Mouse (Mus musculus) right cerebral cortex, adult 2 months (tissue): ENCODE results near the gene Sept1.
A peak's percentile ranks its signal among the peaks of the same experiment; 100 is the strongest.

ENCODE experiments used
- DNase-seq, 2 experiments: peaks; one replicate each; pipeline ENCODE4 v3.0.0; 2021 to 2022; ENCODE audit warnings: low spot score in 2 of 2

Sept1 gene

DNA sequence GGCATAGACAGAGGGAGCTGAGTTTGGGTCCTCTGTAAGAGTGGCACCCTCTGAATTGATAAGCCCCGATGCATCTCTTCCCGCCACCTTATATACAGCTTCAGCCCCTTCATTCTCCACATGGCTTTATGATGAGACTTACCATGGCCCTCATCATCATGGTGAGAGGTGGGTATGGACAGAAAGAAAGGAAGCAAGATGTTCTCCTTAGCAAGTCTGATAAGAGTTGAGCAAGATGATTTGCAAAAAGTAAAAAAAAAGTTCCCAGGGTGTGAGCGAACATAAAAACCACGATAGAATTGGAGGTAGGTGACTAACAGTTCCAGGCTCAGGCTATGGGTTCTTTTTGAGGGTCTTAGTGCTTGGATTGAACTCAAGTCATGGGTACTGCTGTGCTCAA, 14.3 kb downstream of the Sept1 start:
- no peak for DNase-seq

DNA sequence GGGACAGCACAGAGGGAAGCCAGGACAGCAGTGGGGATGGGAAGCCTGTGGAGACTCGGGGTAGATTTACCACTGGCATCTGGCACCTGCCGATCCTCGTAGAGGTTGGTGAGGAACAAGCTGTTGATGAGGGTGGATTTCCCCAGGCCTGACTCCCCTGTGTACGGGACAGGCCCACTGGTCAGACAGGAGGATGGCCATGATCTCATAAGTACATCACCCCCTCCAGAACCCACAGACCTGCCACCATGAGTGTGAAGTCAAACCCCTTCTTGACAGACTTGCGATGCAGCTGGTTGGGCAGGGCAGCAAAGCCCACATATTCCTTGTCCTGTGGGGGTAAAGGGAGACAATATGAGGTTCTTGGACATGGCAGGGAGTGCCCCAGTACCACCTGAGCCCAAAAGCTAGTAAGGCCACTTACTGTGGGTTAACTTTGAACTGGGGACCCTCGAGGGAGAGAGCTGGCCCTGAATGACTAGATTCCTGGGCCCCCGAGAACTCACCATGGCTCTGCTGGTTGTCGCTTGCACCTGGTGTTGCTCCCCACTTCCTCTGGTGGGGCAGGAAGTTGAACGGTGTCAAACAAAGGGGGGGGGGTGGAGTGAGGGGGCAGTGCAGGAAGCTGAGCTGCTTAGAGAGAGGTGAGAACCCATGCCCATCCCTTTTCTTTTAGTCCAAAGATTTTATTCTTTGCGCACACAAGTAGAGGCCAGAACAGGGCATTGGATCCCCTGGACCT, 14.9 kb downstream of the Sept1 start:
- DNase-seq, result no peak

DNA sequence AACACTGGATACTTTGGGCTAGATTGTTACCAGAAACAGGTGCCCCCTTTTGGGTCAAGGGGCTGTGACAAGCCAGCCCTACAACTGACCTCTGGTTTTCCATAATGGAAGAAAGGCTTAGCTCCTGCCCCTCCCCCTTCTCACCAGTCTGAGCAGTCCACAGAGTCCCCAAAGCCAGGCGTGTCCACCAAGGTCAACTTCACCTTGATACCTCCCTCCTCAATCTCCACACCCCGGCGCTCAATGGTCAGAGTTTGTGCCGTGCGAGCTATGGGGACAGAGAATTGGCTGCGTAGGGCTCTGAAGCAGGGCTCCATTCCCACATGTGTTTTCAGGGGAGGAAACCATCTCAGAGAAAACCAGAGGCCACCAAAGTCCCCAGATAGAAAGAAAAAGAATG, 15.5 kb downstream of the Sept1 start:
- no peak for DNase-seq

DNA sequence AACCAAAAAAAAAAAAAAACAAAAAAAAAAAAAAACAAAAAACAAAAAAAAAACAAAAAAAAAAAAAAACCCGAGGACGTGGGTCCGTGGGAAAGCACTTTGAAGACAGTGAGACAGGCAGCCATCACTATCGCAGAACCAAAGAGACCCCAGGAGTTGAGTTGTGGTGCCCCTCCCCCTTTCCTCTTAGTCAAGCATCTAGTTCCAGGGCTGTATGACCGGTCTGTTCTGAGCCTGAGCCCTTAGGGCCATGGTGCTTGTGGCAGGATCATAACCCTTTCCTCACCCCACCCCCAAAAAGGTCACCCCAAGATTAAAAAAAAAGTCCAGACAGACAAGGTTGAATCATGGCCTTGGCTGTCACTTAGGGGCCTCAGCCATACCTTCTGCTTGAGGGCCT, 16.6 kb downstream of the Sept1 start:
- DNase-seq, result no peak

DNA sequence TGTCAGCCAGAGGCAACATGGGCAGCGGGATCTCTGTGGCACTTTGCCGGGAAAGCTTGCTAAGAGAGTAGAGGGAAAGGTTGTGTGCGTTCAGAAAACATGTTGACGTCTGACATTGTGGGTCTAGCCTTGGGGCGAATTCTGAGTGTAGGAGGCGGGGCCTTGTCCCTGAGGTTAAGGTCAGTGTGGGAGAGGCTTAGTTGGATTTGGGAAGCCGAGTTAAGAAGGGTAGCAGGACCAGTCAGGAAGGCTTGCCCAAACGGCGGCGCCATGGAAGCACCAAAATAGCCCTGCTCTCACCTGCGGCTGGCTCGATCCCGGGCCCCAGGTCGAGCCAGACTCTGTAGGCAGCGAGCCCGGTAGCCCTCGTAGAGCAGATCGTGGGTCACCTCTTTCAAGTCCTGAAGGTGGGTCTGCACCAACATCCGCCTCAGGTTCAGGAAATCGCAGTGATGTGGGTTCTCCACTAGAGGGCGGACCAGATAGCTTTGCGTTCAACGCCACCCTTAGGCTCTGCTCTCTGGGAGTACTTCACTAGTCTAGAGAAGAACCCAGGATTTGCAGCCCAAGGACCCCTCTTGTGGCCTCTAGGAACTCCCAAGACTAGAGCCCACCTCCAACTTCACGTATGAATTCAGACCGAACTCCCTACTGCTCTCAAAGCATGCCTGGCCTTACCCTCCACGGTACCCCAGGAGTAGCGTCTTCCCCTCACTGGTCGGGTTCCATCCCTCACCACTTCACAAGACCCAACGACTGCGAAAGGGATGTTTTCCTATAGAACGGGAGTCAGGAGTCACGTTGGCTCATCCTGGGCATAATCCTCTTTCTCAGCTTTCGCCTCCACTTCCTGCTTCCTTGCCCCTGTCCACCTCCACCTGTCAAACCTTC, 17.7 kb downstream of the Sept1 start:
- DNase-seq, result peak; percentile 47 to 57

DNA sequence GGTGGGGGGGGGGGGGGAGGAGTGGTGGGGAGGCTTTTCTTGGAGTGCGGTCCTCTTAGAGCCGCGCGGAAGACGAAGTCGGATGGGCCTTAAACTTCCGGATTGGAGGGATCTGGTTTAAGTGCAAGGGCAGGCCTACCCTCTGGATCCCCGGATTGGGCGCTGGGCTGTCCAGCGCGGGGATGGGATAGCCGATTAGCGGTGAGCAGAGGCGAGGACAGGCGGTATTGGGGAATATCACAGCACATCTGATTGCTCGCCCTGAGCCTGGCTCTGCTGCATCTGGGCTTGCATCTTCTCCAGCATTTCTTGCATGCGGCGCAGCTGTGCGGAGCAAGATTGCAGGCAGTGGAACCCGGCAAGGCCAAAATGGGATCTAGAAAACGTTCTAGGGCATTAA, 18.4 kb downstream of the Sept1 start:
- DNase-seq, result no peak

DNA sequence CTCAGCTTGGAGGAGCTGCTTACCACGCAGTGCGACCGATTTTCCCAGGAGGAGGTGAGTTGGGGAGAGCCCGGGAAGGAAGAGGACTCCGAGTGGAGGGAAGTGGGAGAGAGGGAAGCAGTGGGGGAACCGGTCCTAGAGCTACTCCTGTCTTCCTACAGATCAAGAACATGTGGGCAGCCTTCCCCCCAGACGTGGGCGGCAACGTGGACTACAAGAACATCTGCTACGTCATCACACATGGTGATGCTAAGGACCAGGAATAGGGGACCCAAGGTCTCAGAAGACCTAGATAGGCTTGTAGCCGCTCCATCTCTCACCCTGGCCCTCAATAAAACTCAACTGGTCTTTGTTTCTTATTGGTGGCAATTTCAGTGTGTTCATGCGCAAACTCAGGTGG, 19.0 kb downstream of the Sept1 start:
- DNase-seq, result no peak

DNA sequence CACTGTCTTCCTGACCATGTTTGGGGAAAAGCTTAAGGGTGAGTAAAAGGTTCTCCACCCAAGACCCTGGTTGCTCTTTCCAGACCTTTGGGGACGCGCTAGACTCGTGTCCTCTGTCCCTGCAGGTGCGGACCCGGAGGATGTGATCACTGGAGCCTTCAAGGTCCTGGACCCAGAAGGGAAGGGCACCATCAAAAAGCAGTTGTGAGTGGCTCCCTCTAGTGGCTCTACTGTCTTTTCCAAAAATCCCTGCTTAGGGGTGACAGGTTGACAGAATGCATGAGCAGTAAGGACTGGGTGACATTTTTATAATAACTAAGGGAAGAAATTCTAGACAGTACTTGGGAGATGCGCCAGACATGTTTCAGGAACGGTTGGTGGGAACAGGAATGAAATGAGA, 19.4 kb downstream of the Sept1 start:
- DNase-seq, result no peak

DNA sequence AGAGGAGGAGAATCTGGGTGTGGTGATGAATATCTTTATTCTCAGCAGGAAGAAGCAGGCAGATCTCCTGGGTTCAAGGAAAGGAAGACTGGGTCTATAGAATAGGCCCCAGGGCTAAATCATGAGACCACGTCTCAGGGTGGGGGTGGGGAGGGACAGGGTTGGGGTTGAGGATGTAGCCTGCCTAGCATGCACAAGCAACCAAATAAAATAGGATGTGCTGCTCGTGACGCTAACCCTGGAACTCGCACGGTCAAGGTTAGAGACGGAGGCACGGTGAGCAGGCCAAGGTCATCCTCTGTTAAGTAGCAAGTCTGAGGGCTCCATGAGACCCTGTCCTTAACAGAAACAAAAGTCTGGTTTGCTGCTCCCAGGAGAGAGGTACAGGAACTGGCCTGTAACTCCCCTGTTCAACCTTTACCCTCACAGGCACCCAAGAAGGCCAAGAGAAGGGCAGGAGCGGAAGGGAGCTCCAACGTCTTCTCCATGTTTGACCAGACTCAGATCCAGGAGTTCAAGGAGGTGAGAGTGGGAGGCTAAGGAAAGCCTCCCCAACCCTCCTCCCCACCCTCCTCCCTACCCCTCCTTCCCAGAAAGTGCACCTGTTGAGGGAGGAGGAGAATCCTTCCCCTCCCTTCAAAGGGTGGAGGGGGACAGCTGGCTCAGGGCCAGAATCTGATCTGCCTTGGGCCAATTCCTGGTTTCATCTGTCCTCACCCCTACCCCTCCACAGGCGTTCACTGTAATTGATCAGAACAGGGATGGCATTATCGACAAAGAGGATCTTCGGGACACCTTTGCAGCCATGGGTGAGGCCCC, 20.3 kb downstream of the Sept1 start:
- no peak for DNase-seq

DNA sequence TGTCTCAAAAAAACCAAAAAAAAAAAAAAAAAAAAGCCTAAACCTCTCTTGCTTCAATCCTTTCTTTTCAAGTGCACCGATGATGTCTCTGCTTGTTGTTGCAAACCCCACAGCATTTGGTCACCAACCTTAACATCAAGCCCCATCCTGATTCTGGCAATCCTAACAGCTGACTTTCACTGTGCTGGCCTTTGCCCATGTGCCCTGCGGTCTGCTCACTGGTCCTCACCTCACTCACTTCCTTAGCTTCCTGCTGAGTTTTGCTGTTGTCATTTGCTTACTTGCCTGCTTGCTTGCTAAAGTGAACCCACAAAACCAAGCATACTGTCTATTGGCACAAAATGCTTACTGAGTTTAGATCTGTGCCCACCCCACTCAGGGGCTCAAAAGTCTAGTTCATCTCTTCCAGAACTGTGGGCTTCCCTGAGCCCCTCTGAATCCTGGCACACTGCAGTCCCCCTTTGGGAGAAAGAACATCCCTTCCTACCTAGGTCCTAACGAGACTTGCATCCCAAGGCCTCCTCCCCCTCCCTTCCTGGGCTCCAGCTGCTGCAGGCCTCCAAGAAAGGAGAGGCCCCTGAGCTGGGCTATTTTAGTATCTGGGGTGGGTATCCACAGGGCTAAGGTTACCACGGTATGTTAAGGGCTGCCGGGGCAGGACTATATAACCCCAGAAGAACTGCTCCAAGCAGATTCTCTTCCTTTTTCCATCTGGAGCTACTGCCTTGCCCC, 21.8 kb downstream of the Sept1 start:
- no peak for DNase-seq

DNA sequence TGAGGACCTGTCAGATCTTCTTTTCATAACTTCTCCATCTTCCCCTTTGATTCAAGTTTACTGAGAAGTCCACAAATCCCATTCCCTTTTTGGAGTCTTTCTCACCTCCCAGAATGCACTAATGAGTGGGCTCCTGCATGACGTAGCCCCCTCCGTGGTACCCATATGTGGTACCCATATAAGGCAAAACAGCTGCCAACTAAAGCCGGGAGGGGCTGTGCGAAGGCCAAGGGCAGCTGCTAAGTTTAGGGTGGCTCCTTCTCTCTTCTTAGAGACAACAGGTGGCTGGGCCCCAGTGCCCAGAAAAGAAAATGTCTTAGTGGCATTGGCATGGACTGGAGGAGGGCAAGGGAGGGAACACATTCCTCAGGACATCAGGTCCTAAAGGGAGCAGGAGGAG, 22.7 kb downstream of the Sept1 start:
- no peak for DNase-seq

DNA sequence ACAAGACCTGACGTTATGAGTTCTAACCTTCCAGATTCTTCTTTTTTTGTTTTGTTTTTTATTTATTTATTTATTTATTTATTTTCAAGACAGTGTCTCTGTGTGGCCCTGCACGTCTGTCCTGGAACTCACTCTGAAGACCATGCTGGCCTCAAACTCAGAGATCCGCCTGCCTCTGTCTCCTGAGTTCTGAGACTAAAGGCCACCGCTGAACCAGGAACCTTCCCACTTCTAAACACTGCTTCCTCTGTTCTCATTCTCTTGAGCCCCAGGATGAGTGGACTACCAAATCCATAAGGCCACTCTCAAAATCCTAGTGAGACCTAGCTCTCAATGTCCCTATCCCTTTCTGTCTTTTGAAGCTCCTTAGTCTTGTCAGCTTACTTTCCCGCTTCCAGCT, 23.1 kb downstream of the Sept1 start:
- DNase-seq, result no peak

DNA sequence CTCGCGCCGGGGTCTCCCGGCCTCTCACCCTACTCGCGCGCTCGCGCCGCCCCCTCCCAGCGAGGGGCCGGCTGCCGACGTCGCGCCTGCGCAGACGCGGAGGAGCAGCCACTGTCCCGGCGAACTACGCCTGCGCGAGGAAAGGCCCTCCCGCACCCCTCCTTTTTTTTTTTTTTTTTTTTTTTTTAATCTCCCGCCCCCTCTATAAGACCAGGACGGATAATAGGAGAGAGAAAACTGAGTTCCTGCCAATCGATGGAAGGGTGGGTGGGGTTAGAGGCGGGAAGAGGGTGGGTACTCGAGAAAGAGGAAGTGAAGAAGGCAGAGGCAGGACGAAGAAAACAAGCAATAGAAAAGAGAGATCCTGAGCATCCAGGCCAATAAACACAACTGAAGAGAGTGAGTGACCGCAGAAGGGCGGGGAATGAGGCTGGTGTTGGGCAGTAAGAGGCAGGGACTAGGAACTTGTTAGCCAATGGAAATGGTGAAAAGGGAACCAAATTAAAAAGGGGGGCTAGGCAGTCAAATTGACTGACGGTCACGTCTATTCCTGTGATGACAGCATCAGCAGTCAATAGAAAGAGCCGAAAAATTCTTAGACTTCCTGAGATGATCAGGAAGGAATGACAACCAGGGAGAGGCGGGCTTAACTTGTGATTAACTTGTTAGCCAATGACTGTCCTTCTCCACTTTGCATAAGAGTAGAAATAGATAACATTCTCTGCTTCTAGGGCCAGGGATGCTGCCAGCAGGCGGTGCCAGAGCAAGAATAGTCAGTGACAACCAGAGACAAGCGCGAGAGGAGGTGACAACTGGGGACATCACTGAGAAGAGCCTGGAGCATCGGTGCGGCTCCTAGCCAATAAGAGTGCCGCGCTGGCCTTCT, 24.1 kb downstream of the Sept1 start, which contains the start of gene Mylpf:
TSS of gene Mylpf (plus strand) at position 338 of the 886 bp plus-strand sequence.
- peak; percentile 92 to 95 for DNase-seq

DNA sequence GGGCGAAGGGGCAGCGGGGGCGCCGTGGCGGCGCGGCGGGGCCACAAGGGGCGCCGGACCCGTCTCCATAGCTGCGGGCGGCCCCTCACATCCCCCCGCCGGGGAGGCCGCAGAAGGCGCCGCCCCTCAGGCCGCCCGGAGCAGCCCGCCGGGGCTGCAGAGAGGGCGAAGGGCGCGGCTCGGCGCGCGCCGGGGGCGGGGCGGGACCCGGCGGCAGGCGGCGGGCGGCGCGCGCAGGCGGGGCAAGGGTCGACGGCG, 24.7 kb downstream of the Sept1 start, which contains the start of gene Tbc1d10b:
TSS of gene Tbc1d10b (minus strand) at position 174 of the 258 bp plus-strand sequence.
- DNase-seq, result peak in 1 of 2 experiments; percentile 37

DNA sequence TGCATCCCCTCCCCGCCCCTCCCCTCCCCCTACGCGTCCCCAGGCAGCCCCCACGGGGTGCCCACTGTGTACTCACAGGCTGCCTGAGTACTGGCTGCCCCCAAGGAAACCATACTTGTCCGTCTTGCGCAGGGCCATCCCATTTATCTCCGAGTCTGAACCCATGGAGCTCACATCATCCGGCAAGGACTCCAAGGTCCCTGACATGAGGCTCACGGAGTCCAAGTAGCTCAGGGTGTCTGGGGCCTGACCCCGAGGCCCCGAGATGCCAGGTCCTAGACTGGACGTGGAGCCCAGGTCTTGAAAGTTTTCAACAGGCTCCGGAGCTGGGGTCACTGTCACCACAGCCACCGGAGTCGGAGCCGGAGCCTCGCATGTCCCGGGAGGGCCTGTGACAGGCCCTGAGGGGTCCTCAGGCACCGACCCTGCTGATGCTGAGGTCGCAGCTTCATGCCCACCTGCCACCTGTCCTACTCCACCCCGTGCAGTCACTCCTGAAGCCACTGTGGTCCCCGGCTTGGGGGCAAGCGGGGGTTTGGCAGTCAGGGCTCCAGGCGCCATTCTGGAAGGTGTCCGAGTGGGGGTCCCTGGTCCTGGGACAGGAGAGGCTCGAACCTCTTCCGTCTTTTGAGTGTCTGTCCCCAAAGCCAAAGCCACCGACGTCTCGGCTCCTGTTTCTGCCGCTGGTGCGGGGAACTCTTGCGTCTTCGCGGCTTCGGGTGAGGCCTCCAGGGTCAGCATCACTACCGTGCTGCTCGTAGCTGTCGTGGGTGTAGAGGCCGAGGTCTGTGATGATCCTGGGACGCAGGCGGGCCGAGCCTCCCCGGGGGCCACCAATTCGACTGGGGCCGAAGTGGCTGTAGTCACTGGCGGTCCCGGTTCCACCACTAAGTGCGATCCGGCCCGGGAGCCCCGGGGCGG, 25.3 kb downstream of the Sept1 start:
- DNase-seq, result no peak

DNA sequence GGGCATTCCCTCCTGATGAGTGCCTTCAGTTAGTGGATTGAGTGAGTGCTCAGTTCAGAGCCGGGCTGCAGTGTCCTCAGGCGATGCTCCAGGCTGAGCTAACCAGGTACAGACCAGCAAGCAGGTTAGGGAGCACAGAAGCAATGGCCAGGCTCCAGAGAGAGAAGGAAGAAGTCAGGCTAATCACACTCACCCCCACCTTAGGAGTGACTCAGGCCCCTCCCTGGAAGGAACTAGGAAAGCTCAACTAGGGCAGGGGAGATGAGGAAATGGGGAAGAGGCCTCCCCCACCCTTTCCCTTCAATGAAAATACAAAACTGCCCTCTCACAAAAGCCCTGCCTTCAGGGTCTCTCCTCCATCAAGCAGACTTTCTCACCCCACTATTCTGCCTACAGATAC, 26.3 kb downstream of the Sept1 start:
- no peak for DNase-seq

DNA sequence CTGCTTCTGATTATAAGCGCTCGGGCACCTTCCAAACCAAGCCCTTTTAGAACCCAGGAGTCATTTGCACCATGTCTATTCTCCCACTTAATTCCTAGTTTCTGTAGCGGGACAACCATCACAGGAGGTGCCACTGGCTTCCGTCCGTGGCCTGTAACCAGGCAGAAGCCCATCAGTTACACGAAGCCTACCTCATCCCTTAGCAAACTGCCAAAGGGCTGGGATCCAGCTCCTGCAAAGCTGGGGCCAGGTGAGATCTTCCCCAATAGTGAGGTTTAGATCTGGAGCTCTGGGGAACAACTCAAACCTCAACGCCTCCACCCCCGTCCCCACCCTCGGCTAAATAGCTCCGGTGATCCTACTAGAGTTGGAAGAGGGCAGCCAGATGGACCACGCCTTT, 36.4 kb downstream of the Sept1 start:
- no peak for DNase-seq

DNA sequence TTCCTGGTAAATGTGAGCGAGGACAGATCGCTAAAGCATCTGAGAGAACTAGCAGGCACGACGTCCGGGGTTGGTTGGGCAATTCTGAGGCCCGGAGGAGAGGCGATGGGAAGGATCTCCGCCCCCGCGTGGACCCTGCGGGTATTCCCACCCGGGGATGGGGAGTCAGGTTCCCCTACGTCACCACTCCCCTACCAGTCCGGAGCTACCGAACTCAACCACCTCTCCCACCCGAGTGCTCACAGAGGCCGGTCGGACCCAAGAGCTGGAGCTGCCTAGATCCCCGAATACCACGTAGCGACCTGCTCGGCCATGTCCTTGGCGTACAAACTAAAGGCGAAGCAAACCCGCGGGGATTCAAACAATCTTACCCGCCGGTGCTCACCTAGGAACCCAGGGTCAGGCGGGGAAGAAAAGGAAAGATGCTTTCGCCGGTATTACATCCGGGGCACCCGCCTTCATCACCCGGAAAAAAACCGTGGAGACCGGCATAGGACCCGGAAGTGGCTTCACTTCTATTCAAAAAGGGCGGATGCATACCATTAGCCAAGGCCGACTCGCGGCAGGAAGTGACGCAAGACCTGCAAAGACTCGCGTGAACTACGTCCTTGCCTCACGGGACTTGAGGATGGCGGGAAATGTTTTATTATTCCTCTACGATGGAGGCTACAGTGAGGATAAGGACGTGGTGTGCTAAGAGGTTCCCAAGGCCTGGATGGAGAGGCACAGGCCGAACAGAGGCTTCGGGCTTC, 37.2 kb downstream of the Sept1 start, which contains the start of gene Cd2bp2:
TSS of gene Cd2bp2 (minus strand) at position 507 of the 752 bp plus-strand sequence.
- peak; percentile 97 to 98 for DNase-seq

DNA sequence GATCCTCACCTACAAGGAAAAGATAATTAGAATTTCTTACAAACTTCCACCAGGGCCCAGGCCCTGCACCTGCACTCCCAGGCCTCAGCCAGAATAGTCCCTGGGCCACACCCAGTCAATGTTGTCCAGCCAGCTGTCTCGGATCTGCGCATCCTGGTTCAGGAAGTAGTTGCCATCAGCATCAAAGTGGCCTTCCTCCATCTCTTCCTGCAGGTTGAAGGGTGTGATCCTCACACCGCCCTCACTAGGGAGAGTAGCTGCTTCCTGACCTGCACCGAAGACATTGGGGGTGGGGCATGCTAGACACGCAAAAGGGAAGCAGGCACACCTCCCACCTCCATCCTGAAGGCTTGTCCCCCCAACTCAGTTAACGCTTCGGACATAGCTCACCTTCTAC, 38.3 kb downstream of the Sept1 start:
- DNase-seq, result no peak
